21 mouse cellular contexts compared by ENCODE assay signal in the genomic region with DNA sequence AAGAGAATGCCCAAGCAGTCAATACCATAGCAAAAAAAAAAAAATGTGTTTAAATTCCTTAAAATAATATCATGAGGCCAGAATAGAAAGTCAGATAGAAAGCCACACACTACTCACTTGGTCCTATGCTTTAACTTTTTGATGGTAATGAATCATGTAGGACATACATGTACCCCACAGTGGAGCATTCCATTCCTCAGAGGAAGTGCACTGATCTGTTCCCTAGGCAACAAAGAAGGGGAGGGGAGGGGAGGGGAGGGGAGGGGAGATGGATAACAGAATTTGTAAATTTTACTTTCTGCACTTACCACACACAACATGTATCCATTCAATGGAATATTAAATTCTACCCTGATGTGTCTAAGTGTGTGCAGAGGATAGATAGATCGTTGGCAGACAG.
DNase-seq lines count a peak whose midpoint lies in the region; ATAC-seq and TF ChIP-seq lines count a peak whose summit lies in the region.
"Had no signal": no experiment of that assay in that cellular context is flagged by ENCODE, and none has a peak within 500 bp of the region (broad histone marks: within the 10 kb centered on the region; RNA-seq: fewer than 3 reads in every experiment).

No protein-coding gene starts in this region.

- DNase-seq in forebrain, postnatal 0 days = peak; percentile 55
- no peak for DNase-seq in midbrain, embryonic 10.5 days (ENCODE audit: low spot score)
- DNase-seq in neural tube, embryonic 11.5 days (ENCODE audit: low spot score) = no peak
- DNase-seq in neural tube, embryonic 10.5 days (ENCODE audit: extremely low spot score, low spot score) = no peak
- peak; percentile 61 for DNase-seq in mesoderm, embryonic 11.5 days (ENCODE audit: low read depth, low spot score)
- DNase-seq in frontal cortex, postnatal 10 days (ENCODE audit: low spot score in 2 of 2) = no peak
- DNase-seq: adrenal gland, adult 8-10 months; adrenal gland, postnatal 36 days; cerebellum, adult 11-12 months; cerebellum, adult 9-10 months; cerebellum, postnatal 25 days; gastrocnemius, postnatal 14 days; heart, adult 2 months; heart, postnatal 14 days had no signal

- H3K4me3 ChIP-seq in forebrain, postnatal 0 days (ENCODE audit: low read depth, low read length) = no peak overlapping the region
- no peak overlapping the region for H3K4me3 ChIP-seq in forebrain, embryonic 16.5 days (replicated peaks; ENCODE audit: low read length)
- no peak overlapping the region for H3K4me3 ChIP-seq in midbrain, embryonic 10.5 days
- H3K4me3 ChIP-seq in midbrain, embryonic 16.5 days (ENCODE audit: low read depth, low read length) = no peak overlapping the region
- H3K4me3 ChIP-seq in neural tube, embryonic 11.5 days (ENCODE audit: low read depth, low read length) = no peak overlapping the region
- H3K4me3 ChIP-seq: embryonic facial prominence, embryonic 12.5 days; forebrain, embryonic 12.5 days; heart, adult 2 months; heart, embryonic 15.5 days had no signal

- no peak overlapping the region for H3K4me2 ChIP-seq in forebrain, postnatal 0 days (ENCODE audit: low read depth)
- no peak overlapping the region for H3K4me2 ChIP-seq in forebrain, embryonic 16.5 days (ENCODE audit: low read length)
- no peak overlapping the region for H3K4me2 ChIP-seq in midbrain, embryonic 16.5 days (ENCODE audit: low read length)
- no peak overlapping the region for H3K4me2 ChIP-seq in neural tube, embryonic 11.5 days (ENCODE audit: low read depth)
- H3K4me2 ChIP-seq: embryonic facial prominence, embryonic 12.5 days; forebrain, embryonic 12.5 days; heart, embryonic 15.5 days had no signal

- H3K36me3 ChIP-seq in forebrain, postnatal 0 days (ENCODE audit: insufficient read depth) = no peaks in the 10 kb centered on the region
- no peaks in the 10 kb centered on the region for H3K36me3 ChIP-seq in forebrain, embryonic 16.5 days (ENCODE audit: control insufficient read depth, insufficient read depth)
- H3K36me3 ChIP-seq in midbrain, embryonic 10.5 days = no peaks in the 10 kb centered on the region
- no peaks in the 10 kb centered on the region for H3K36me3 ChIP-seq in midbrain, embryonic 16.5 days (ENCODE audit: control insufficient read depth, insufficient read depth, low read length)
- H3K36me3 ChIP-seq in neural tube, embryonic 11.5 days (ENCODE audit: control insufficient read depth, insufficient read depth, low read length) = no peaks in the 10 kb centered on the region
- H3K36me3 ChIP-seq: embryonic facial prominence, embryonic 12.5 days; forebrain, embryonic 12.5 days; G1E; heart, embryonic 15.5 days had no signal

- H3K27ac ChIP-seq in forebrain, postnatal 0 days (ENCODE audit: low read depth, low read length) = no peak overlapping the region
- no peak overlapping the region for H3K27ac ChIP-seq in forebrain, embryonic 16.5 days (ENCODE audit: low read length)
- 0 out of 2 replicates have a peak overlapping the region, but pooled peaks have one; percentile 63 for H3K27ac ChIP-seq in midbrain, embryonic 10.5 days (replicated peaks)
- no peak overlapping the region for H3K27ac ChIP-seq in midbrain, embryonic 16.5 days (ENCODE audit: low read length)
- H3K27ac ChIP-seq in neural tube, embryonic 11.5 days (ENCODE audit: low read depth, low read length) = no peak overlapping the region
- H3K27ac ChIP-seq: embryonic facial prominence, embryonic 12.5 days; forebrain, embryonic 12.5 days; heart, adult 2 months; heart, embryonic 15.5 days had no signal

- WGBS in forebrain, postnatal 0 days = 98% methylated on average over 1 of the region's 1 CpGs
- WGBS in forebrain, embryonic 16.5 days = 87% methylated on average over 1 of the region's 1 CpGs
- 84% methylated on average over 1 of the region's 1 CpGs for WGBS in midbrain, embryonic 10.5 days
- 96% methylated on average over 1 of the region's 1 CpGs for WGBS in midbrain, embryonic 16.5 days
- WGBS in neural tube, embryonic 11.5 days = 56% methylated on average over 1 of the region's 1 CpGs

- H3K27me3 ChIP-seq in forebrain, postnatal 0 days (ENCODE audit: insufficient read depth, low read length) = no peaks in the 10 kb centered on the region
- no peaks in the 10 kb centered on the region for H3K27me3 ChIP-seq in forebrain, embryonic 16.5 days (replicated peaks; ENCODE audit: control insufficient read depth, insufficient read depth, low read length)
- peaks cover 16% of the 10 kb centered on the region for H3K27me3 ChIP-seq in midbrain, embryonic 10.5 days (ENCODE audit: low read depth, poor library complexity, severe bottlenecking)
- no peaks in the 10 kb centered on the region for H3K27me3 ChIP-seq in midbrain, embryonic 16.5 days (ENCODE audit: control insufficient read depth, insufficient read depth, low read depth, low read length)
- no peaks in the 10 kb centered on the region for H3K27me3 ChIP-seq in neural tube, embryonic 11.5 days (ENCODE audit: control insufficient read depth, insufficient read depth, low read length)

- ATAC-seq in forebrain, postnatal 0 days = peak; percentile 82; the same call in 1 of the 2 replicates
- no peak for ATAC-seq in forebrain, embryonic 16.5 days
- no peak for ATAC-seq in midbrain, embryonic 16.5 days
- ATAC-seq in neural tube, embryonic 11.5 days (ENCODE audit: insufficient read depth, low FRiP score, low TSS enrichment) = peak; percentile 68; the same call in 1 of the 2 replicates
- ATAC-seq: intestine, embryonic 16.5 days had no signal

- no peak overlapping the region for H3K9ac ChIP-seq in forebrain, postnatal 0 days
- no peak overlapping the region for H3K9ac ChIP-seq in forebrain, embryonic 16.5 days (replicated peaks; ENCODE audit: low read depth, low read length)
- H3K9ac ChIP-seq in midbrain, embryonic 16.5 days (ENCODE audit: low read depth, low read length) = no peak overlapping the region
- no peak overlapping the region for H3K9ac ChIP-seq in neural tube, embryonic 11.5 days (ENCODE audit: low read length)
- H3K9ac ChIP-seq: embryonic facial prominence, embryonic 12.5 days; forebrain, embryonic 12.5 days; heart, embryonic 15.5 days had no signal

- H3K9me3 ChIP-seq in forebrain, postnatal 0 days (ENCODE audit: low read length) = no peaks in the 10 kb centered on the region
- H3K9me3 ChIP-seq in forebrain, embryonic 16.5 days (ENCODE audit: control insufficient read depth, low read length) = no peaks in the 10 kb centered on the region
- no peaks in the 10 kb centered on the region for H3K9me3 ChIP-seq in midbrain, embryonic 10.5 days (replicated peaks)
- no peaks in the 10 kb centered on the region for H3K9me3 ChIP-seq in midbrain, embryonic 16.5 days (replicated peaks; ENCODE audit: control insufficient read depth, low read length, poor library complexity, severe bottlenecking)
- H3K9me3 ChIP-seq in neural tube, embryonic 11.5 days (ENCODE audit: control insufficient read depth, low read length) = no peaks in the 10 kb centered on the region
- H3K9me3 ChIP-seq: embryonic facial prominence, embryonic 12.5 days; forebrain, embryonic 12.5 days; heart, embryonic 15.5 days had no signal

- H3K4me1 ChIP-seq in forebrain, postnatal 0 days (ENCODE audit: insufficient read depth) = peaks cover 6% of the 10 kb centered on the region; the same call in 1 of the 2 replicates
- peaks cover 7% of the 10 kb centered on the region for H3K4me1 ChIP-seq in forebrain, embryonic 16.5 days (replicated peaks; ENCODE audit: control insufficient read depth, insufficient read depth, low read length)
- H3K4me1 ChIP-seq in midbrain, embryonic 10.5 days = peaks cover 46% of the 10 kb centered on the region
- H3K4me1 ChIP-seq in midbrain, embryonic 16.5 days (ENCODE audit: control insufficient read depth, insufficient read depth, low read length) = peaks cover 13% of the 10 kb centered on the region
- H3K4me1 ChIP-seq in neural tube, embryonic 11.5 days (ENCODE audit: control insufficient read depth, insufficient read depth, low read length) = peaks cover 26% of the 10 kb centered on the region

- no peak for TF ChIP-seq CTCF in forebrain, postnatal 0 days (IDR thresholded peaks at IDR 0.05; ENCODE audit: low read depth)

Comparison
In these comparisons a context has a peak if more than half of its experiments do, and no peak if none do; other contexts are left out.
1. ATAC-seq: peak in forebrain, postnatal 0 days (single experiment) and neural tube, embryonic 11.5 days (single experiment); none in forebrain, embryonic 16.5 days (single experiment) and midbrain, embryonic 16.5 days (single experiment).
2. DNase-seq: peak in forebrain, postnatal 0 days (single experiment) and mesoderm, embryonic 11.5 days (single experiment); none in midbrain, embryonic 10.5 days (single experiment), neural tube, embryonic 11.5 days (single experiment), neural tube, embryonic 10.5 days (single experiment) and frontal cortex, postnatal 10 days (0 of 2).